Mouse (Mus musculus) left cerebral cortex, postnatal 36 days (tissue): ENCODE data around the gene Zfp467. TPM values are rescaled to one million over a fixed set of nuclear protein-coding genes. Genes with fewer than 3 reads are reported as not detected.

Experiments
- DNase-seq, 2 experiments: peaks; one replicate each; pipeline ENCODE4 v3.0.0; 2021 to 2022; ENCODE audit warnings: low spot score in 2 of 2, mixed read lengths in 1 of 2
- intact Hi-C: fragments of 180-260 bp; cut with DNase I; formaldehyde crosslinking; loops from one replicate; pipeline ENCODE4 v1.15.1; 2025
- microRNA-seq: library from miRNA; unstranded; fragments of <30 nt; microRNA quantifications from one replicate; pipeline ENCODE4 v1.2.0, GENCODE M21; 2022
- total RNA-seq, 2 experiments: library from RNA; stranded (reverse); gene quantifications; 2 replicates each; pipeline ENCODE4 v1.2.3; 2021

The Zfp467 gene
- total RNA-seq, 2 experiments from 2014 or later, result 24.7 to 28.8 TPM

DNA sequence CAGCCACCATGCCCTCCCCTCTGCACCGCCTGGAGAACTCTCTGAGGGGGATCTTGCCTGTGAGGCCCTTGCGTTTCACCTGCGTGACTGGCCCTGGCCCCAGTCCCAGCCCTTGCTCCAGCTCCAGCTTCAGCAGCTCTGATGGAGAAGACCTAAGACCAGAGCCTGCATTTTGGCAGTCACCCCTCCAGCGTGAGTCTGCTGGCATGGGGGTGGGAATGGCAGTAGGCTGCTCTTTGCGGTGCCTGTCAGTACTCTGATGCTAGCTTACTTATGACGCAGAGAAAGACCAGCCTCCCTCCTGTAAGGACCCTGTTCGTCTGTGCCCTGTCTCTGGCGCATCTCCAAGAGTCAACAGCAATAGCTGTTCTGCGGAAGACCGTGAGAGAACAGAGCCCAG is 32.5 kb downstream of the Zfp467 start:
- peak in 1 of 2 experiments; percentile 4 for DNase-seq
- intact Hi-C loops, result no loop called here

DNA sequence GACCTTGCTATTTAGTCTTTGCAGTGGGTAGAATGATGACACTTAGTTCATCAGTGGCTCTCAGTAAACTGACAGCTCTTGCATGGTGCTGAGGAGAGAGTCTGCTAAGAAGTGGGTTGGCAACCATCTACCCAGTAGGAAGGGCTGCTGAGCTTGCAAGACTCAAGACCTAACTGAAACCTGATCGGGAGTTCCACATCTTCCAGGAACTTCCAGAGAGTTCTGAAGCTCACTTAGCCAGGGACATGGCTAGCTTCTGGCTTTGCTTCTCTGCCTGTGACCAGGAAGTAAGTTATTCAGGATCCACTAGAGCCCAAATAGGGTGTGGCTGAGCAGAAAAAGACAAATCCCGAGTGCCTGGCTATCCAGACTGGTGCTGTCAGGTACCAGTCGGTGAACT is 33.0 kb downstream of the Zfp467 start:
- intact Hi-C loops, result no loop called here
- no peak for DNase-seq

DNA sequence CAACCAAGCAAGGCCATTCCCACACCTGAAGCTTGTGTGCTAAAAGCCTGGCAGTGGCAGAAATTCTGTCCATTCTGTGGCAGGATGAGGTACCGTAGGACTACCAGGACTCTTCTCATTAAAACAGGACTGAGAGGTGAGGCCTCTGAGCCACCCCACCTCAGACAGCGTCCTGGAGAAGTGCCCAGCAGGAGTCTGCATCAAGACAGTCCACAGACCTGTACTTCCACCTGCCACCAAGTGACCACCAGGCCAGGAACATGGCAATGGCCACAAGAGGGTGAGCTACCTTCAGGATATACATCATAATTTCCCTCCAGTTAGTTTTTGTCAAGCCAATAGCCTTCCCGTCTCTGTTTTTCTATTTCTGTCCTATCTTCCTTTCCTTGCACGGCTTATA is 33.5 kb downstream of the Zfp467 start:
- intact Hi-C loops, result no loop called here
- peak in 1 of 2 experiments; percentile 2 for DNase-seq

DNA sequence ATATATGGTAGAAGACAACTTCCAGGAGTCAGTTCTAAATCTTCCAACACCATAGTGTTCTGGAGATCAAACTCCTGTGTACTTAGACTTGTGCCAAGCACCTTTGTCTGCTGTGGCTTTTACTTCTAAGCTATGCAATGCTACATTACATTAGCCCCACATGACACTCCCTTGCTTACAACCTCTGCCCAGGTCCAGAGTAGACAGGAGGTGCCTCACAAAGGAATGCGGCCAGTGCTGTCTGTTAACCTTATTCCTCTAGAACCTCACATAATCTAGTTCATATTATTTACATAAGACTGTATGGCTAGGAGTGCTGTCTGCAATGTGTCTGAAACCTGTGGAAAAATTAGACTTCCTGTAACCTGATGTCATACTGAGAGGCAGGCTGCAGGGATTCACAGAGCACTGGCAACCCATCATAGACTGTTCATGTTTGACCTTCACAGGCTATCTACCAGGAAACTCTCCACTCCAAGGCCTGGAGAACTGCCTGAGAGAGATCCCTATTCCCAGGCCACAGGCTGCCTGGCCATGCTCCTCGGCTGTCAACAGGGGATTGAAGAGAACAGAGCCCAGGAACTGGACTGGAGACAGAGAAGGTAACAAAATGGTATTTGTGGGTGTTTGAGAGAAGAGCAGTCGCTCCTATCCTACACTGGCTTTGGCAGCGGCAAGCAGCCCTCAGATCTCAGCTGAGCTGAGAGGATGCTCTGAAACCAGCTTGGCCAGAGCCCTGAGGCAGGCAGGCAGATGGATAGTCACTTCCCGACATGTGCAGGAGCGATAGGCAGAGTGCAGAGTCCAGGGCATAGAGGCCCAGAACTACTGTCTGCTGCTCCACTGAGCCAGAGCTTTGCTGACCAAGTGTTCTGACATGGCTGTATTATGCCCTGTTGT is 34.2 kb downstream of the Zfp467 start:
- DNase-seq, result peak in 1 of 2 experiments; percentile 3
- intact Hi-C loops, result no loop called here

DNA sequence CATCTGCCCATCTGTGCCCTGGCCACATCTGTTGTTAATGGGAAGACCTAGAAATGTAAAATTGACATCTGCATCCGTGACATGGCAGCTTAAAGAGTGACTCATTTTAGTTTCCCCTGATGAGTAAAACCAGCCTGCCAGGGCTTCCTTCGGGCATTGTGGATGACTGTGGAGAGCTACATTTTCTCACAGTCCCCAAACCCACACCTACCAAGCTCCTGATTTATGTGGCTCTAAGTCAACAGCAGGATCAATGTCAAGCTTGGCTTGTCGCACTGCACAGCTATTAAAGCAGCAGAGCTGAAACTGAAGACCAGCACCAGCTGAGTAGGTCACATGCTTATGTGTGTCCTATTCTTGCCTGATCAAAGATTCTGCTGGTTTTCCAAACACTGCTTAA is 35.1 kb downstream of the Zfp467 start:
- intact Hi-C loops, result no loop called here
- DNase-seq, result peak in 1 of 2 experiments; percentile 3

DNA sequence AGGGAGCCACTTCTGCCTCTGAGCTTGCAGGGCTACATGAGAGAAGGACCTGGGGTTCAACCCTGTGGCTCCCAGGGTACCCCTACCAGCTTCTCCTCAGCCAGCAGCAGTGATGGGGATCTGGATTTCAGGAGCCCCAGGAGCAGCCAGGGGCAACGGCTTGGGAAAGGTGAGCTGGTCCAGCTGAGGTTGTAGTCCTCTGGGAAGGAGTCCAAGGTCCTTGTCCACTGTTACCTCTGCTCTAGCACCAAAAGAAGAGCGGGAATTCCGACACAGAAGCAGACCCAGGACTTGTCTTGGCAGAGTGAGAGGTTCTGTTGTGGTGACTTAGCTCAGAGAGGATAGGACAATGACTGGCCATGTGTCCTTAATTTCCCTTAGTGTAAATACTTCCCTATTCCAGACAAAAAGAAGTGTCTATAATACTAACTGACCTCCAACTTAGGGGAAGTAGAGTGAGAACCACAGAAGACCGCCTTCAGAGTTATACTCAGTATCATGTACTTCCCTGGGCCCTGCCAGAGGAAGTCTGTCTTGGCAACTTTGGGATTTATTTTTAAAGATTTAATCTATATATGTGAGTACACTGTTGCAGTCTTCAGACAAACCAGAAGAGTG is 35.8 kb downstream of the Zfp467 start:
- peak in 1 of 2 experiments; percentile 2 for DNase-seq
- intact Hi-C loops, result no loop called here

DNA sequence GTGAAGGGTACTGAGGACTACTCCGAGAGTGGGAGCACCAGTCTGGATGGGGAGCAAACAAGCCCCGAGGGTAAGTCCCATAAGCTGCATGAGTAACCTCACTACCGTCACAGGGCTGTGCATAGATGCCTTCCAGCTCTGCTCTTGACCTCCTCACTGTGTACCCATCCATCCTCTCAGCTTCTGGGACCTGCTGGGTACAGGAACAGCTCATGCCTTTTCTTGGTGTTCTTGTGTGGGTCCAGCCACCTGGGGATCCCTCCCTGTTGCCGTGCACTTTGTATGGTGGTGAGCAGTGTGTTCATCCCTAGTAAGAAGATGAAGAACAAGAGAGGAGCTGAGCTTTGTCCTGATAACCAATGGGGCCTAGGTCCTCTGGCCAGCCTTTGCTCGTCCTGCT is 41.6 kb downstream of the Zfp467 start:
- intact Hi-C loops, result no loop called here
- no peak for DNase-seq

DNA sequence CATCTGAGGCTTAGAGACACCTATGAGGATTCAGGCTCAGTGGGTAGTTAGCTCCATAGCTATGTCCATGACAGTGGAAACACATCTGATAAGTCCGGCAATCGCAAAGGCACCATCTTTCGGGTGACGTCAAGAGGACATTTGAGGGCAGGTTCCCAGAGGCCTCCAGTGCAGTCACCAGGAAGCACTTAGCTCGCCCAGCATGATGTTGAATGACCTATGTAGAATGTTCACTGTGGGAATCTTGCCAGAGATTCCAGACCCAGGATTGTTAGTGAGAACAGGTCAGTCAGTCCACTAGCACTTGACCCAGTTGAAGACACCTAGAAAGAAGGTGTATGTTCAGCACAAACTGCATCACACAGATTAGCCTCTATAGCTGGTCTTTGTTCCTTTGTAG is 45.7 kb downstream of the Zfp467 start:
- DNase-seq, result no peak
- intact Hi-C loops, result loop anchor here (5.0 kb wide), 1 partner anchor 223 kb away; no protein-coding TSS in a partner anchor

DNA sequence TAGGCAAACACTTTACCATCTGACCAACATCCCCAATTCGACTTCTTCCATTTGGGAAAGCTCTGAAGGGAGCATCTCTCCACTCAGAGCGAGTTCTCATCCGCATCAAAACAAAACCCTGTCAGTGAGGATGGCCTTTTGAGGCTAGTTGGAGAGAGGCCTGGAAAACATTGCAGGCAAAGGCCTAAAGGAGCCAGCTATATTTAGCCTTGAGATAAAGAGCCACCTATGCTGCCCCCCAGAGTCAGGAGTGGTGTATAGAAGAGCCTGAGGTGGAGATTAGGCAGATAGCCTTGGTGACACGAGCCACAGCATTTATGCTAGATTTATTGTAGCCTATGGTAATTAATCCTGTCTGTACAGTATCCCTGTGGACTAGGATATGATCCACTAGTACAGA is 48.3 kb downstream of the Zfp467 start:
- intact Hi-C loops, result loop anchor here (2.0 to 5.0 kb wide), 2 partner anchors 47 to 220 kb away; partner anchors contain the start of gene Zfp467
- no peak for DNase-seq

DNA sequence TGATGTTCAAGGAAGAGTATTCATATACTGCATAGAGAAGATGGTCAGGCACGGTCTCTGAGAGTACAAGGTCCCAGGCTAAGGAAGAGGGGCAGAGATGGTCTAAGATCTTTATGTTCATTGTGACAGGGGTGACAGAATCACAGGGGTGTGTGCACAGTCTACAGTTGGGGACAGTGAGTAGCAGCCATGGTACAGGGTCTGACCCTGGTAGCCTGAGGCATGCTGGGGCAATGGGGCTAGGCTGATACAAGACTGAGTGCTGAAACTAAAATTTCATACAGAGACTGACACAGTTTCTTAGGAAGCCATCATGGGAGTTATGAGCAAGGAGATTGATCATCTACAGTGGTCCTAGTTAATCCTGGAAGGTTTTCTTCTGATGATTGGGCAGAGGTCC is 48.9 kb downstream of the Zfp467 start:
- no peak for DNase-seq
- intact Hi-C loops, result loop anchor here (2.0 to 5.0 kb wide), 2 partner anchors 48 to 219 kb away; partner anchors contain the start of gene Zfp467

DNA sequence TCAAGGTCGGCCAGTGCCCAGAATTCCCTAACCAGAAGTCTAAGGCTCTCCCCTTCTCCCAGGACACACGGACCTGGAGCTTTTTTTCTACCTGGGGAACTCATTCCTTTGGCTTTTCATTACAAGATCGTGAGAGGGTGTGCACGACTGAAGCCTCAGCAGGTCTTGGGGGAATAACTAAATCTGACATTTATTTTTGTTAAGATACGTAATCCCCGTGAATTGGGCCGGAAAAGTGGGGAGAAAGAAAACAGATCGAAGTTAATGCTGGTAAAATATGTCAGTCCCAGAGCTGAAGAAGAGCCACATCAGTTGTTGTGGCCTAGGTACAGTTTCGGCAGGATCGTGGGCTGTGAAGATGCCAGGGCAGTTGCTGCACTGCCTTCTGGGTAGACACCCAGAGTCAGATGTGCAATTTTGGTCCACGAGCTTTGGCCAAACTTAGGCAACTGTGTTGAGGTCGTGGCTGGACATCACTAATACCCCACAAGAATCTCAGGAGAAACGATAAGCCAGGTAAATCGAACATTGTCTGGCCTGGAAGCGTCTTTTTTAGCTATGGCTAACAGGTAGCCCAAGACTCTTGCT is 49.5 kb downstream of the Zfp467 start:
- intact Hi-C loops, result loop anchor here (2.0 to 5.0 kb wide), 2 partner anchors 49 to 219 kb away; partner anchors contain the start of gene Zfp467
- DNase-seq, result no peak

DNA sequence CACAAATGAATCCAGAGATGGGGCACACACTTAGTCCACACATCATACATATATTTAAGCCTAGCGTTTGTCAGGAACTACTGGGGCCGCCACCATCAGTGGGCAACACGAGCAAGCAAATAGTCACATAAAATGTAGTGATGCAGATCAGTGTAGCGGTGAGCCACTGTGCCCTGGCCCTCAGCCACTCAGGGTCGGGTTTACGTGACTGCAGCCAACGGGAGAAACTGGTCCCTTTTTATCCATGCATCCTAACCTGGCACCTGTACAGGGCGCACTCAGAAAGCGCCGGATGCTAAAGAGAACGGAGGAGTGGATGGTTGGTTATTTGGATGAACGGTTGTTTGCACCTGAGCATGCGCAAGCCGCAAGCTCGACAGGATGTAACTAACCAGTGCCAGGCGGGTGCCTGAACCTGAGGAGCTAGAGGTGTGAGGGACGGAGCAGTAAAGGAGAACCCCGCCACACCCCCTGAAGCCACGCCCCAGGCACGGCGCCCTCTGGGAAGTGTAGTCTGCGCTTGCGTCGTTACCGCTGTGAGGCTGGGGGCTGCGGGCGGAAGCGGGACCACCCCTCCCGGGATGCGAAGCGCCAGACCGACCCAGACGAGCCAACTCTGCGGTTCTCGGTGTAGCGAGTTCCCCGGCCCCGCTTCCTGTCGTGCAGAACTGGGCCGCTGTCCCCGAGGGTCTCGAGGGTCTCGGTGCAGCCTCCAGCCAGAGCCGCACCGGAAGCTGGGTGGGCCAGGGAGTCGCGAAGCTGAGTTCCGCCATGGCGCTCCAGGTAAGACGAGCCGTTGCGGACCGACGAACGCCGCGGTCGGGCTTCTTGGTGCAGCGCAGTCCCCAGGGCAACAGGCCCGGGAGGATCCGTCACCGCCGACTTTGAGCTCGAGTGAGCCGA is 50.3 kb downstream of the Zfp467 start, which contains the start of gene Krba1:
Krba1 (plus strand) TSS at position 482 of the 903 bp plus-strand sequence.
- intact Hi-C loops, result loop anchor here (2.0 to 5.0 kb wide), 2 partner anchors 49 to 218 kb away; partner anchors contain the start of gene Zfp467
- peak; percentile 87 to 88 for DNase-seq

DNA sequence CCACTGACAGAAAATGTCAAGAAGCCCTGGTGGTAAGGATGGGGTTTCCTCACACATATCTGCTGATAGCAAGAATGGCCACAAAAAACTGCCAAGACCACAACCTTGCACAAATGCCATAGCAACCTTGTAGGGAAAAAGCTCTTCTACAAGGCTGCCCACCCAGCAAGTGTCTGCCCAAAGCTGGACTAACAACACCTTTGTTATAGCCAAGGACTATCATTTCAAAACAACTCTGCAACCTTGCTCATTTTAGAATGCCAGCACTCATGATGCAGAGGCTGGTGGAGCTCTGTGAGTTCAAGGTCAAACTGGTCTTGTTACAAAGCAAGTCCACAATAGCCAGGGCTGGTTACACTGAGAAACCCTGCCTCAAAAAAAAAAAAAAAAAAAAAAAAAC is 51.8 kb downstream of the Zfp467 start:
- intact Hi-C loops, result no loop called here
- no peak for DNase-seq

DNA sequence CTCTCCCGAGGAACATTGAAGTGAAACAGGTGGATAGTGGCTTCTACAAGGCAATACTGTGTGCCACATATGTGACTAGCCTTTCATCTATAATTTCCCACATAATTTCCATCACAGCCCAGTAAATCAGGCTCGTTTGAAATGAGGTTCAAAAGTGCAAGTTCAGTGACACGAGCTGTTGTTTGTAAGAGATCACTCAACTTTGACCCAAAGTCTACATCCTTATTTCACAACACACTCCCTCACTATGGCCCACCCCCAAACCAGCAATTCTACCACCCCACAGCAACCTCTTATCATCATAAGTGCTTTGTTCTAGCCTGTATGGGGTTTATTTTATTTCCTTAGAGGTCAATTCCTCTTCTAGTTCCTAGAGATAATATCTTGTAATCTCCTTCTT is 57.4 kb downstream of the Zfp467 start:
- DNase-seq, result no peak
- intact Hi-C loops, result no loop called here

Small RNAs within 50 kb of the gene (microRNA-seq; reads per million reads assigned to microRNA genes)
- not detected for gene Gm24325

Other genes starting within 250 kb of the Zfp467 start
- 10 to 100 TPM; 39.0 to 47.2 TPM for gene Krba1, start 50.2 kb downstream of the Zfp467 start, total RNA-seq
- 1 to 10 TPM; 1.0 to 1.2 TPM for gene Sspo, start 2.4 kb upstream of the Zfp467 start, total RNA-seq
- 100 to 1,000 TPM; 418 to 471 TPM for gene Atp6v0e2, start 91.8 kb upstream of the Zfp467 start, total RNA-seq
- gene Lrrc61, start 109.0 kb upstream of the Zfp467 start, total RNA-seq, result 10 to 100 TPM; 31.6 to 43.3 TPM
- gene Rarres2, start 127.0 kb upstream of the Zfp467 start, total RNA-seq, result 10 to 100 TPM; 12.5 to 13.1 TPM
- not detected for gene Gm45021, start 143.8 kb upstream of the Zfp467 start, total RNA-seq
- gene Repin1, start 148.1 kb upstream of the Zfp467 start, total RNA-seq, result 10 to 100 TPM; 51.8 to 59.8 TPM
- gene Gm44965, start 148.1 kb upstream of the Zfp467 start, total RNA-seq, result not detected
- gene Zfp775, start 156.2 kb upstream of the Zfp467 start, total RNA-seq, result 1 to 10 TPM; 6.6 to 7.6 TPM
- gene AI854703, start 180.9 kb upstream of the Zfp467 start, total RNA-seq, result 10 to 100 TPM; 15.9 to 18.0 TPM
- under 1 TPM; 0.74 to 0.95 TPM for gene Gimap8, start 201.4 kb upstream of the Zfp467 start, total RNA-seq
- gene Gimap9, start 230.3 kb upstream of the Zfp467 start, total RNA-seq, result under 1 TPM; 0.37 to 0.57 TPM
- gene Gimap4, start 238.7 kb upstream of the Zfp467 start, total RNA-seq, result under 1 TPM in 1 of 2 experiments, not detected in 1; 0.54 TPM